Mouse (Mus musculus) adrenal gland, adult 18-20 months (tissue): ENCODE measurements around the gene Polr1a. TPM values are rescaled to one million over a fixed set of nuclear protein-coding genes. Genes with fewer than 3 reads are reported as not detected.

Source experiments
- DNase-seq, 2 experiments: peaks; one replicate each; pipeline ENCODE4 v3.0.0; 2021 to 2022; ENCODE audit warnings: low spot score in 2 of 2
- total RNA-seq, 2 experiments: library from RNA; stranded (reverse); gene quantifications; 1 replicate in 1 of 2; 2 replicates in 1 of 2; pipeline ENCODE4 v1.2.3; 2021

Gene Polr1a
- total RNA-seq, 2 experiments from 2014 or later = 52.5 to 75.2 TPM

GRCm38 (mm10) chr6:71995081-71995480, 86.2 kb downstream of the Polr1a start:
- no peak for DNase-seq

- DNase-seq = no peak
Measured at GRCm38 (mm10) chr6:71997215-71997614, 88.4 kb downstream of the Polr1a start.

- DNase-seq = no peak
Measured at GRCm38 (mm10) chr6:71999917-72000512, 91.2 kb downstream of the Polr1a start.

- no peak for DNase-seq
Measured at GRCm38 (mm10) chr6:72001220-72001777, 92.4 kb downstream of the Polr1a start.

GRCm38 (mm10) chr6:72007411-72008212, 98.8 kb downstream of the Polr1a start:
- peak in 1 of 2 experiments; percentile 26 for DNase-seq

- no peak for DNase-seq
Measured at GRCm38 (mm10) chr6:72008213-72008655, 99.4 kb downstream of the Polr1a start.

- DNase-seq = no peak
Measured at GRCm38 (mm10) chr6:72009454-72009853, 100.6 kb downstream of the Polr1a start.

- DNase-seq = no peak
Measured at GRCm38 (mm10) chr6:72014033-72014432, 105.2 kb downstream of the Polr1a start.

GRCm38 (mm10) chr6:72018052-72018451, 109.2 kb downstream of the Polr1a start:
- no peak for DNase-seq

- no peak for DNase-seq
Measured at GRCm38 (mm10) chr6:72025497-72025896, 116.6 kb downstream of the Polr1a start.

- DNase-seq = no peak
Measured at GRCm38 (mm10) chr6:72028079-72028478, 119.2 kb downstream of the Polr1a start.

GRCm38 (mm10) chr6:72029674-72030073, 120.8 kb downstream of the Polr1a start:
- no peak for DNase-seq

Other genes with a start within 250 kb of the Polr1a start
- gene Reep1, start 201.5 kb upstream of the Polr1a start, total RNA-seq = 1 to 10 TPM; 4.1 to 4.4 TPM
- gene Mrpl35, start 82.1 kb upstream of the Polr1a start, total RNA-seq = 10 to 100 TPM; 40.8 to 44.7 TPM
- gene Immt, start 77.7 kb upstream of the Polr1a start, total RNA-seq = 100 to 1,000 TPM; 335 to 387 TPM
- gene Ptcd3, start 303 bp upstream of the Polr1a start, total RNA-seq = 10 to 100 TPM; 95.0 to 97.9 TPM
- gene St3gal5, start 188.5 kb downstream of the Polr1a start, total RNA-seq = 100 to 1,000 TPM; 133 to 192 TPM